Mouse (Mus musculus) right cerebral cortex, postnatal 4 days (tissue): ENCODE data around the gene Srd5a1.
"Not testable (repeated sequence)": the region's sequence is repeated elsewhere in the genome, so short reads cannot be mapped to it uniquely, and the experiment has no call there.

ENCODE experiments used
- DNase-seq: peaks from one replicate; pipeline ENCODE4 v3.0.0-alpha.2; 2022

The Srd5a1 gene

GRCm38 (mm10) chr13:69611398-69612174 lies at the start of gene Srd5a1:
Srd5a1 (minus strand) TSS chr13:69611442.
- peak; percentile 94 for DNase-seq

GRCm38 (mm10) chr13:69654508-69654907 lies 43.3 kb upstream of the Srd5a1 start:
- DNase-seq, result no peak

- no peak for DNase-seq
Measured at GRCm38 (mm10) chr13:69646481-69646880, 35.2 kb upstream of the Srd5a1 start.

GRCm38 (mm10) chr13:69645694-69646423 lies 34.6 kb upstream of the Srd5a1 start:
- DNase-seq, result no peak

GRCm38 (mm10) chr13:69644427-69645166 lies 33.4 kb upstream of the Srd5a1 start:
- DNase-seq, result no peak

GRCm38 (mm10) chr13:69643937-69644336 lies 32.7 kb upstream of the Srd5a1 start:
- no peak for DNase-seq

- no peak for DNase-seq
Measured at GRCm38 (mm10) chr13:69642656-69643216, 31.5 kb upstream of the Srd5a1 start.

GRCm38 (mm10) chr13:69641017-69641416 lies 29.8 kb upstream of the Srd5a1 start:
- DNase-seq, result no peak

- no peak for DNase-seq
Measured at GRCm38 (mm10) chr13:69640541-69640940, 29.3 kb upstream of the Srd5a1 start.

GRCm38 (mm10) chr13:69640126-69640525 lies 28.9 kb upstream of the Srd5a1 start:
- DNase-seq, result no peak

- DNase-seq, result no peak
Measured at GRCm38 (mm10) chr13:69639251-69639650, 28.0 kb upstream of the Srd5a1 start.

- no peak for DNase-seq
Measured at GRCm38 (mm10) chr13:69638108-69638626, 26.9 kb upstream of the Srd5a1 start.

- no peak for DNase-seq
Measured at GRCm38 (mm10) chr13:69637657-69638056, 26.4 kb upstream of the Srd5a1 start.

- DNase-seq, result no peak
Measured at GRCm38 (mm10) chr13:69636816-69637215, 25.6 kb upstream of the Srd5a1 start.

- DNase-seq, result no peak
Measured at GRCm38 (mm10) chr13:69636375-69636774, 25.1 kb upstream of the Srd5a1 start.

GRCm38 (mm10) chr13:69635836-69636235 lies 24.6 kb upstream of the Srd5a1 start:
- DNase-seq, result not testable (repeated sequence)

GRCm38 (mm10) chr13:69633988-69634387 lies 22.7 kb upstream of the Srd5a1 start:
- DNase-seq, result no peak

GRCm38 (mm10) chr13:69633551-69633950 lies 22.3 kb upstream of the Srd5a1 start:
- no peak for DNase-seq

- DNase-seq, result no peak
Measured at GRCm38 (mm10) chr13:69631659-69632058, 20.4 kb upstream of the Srd5a1 start.

GRCm38 (mm10) chr13:69631111-69631510 lies 19.9 kb upstream of the Srd5a1 start:
- DNase-seq, result no peak

GRCm38 (mm10) chr13:69630576-69630975 lies 19.3 kb upstream of the Srd5a1 start:
- no peak for DNase-seq

GRCm38 (mm10) chr13:69627941-69628340 lies 16.7 kb upstream of the Srd5a1 start:
- no peak for DNase-seq

GRCm38 (mm10) chr13:69624510-69624909 lies 13.3 kb upstream of the Srd5a1 start:
- no peak for DNase-seq
